Mouse (Mus musculus) hematopoietic stem cell, adult 5-6 weeks (primary cell): ENCODE measurements around the gene Nyap1. TPM values are rescaled to one million over a fixed set of nuclear protein-coding genes. Genes with fewer than 3 reads are reported as not detected.
"Not testable (repeated sequence)": the region's sequence is repeated elsewhere in the genome, so short reads cannot be mapped to it uniquely, and the experiment has no call there.

Source experiments
- ATAC-seq, 2 experiments: fragments of 125-278 bp in 1 of 2; replicated peaks in 1 of 2; 2 replicates each; pipeline ENCODE4 v1.8.0; 2016 to 2017; ENCODE audit warnings: inconsistent platforms in 2 of 2, mild to moderate bottlenecking in 2 of 2, moderate number of reproducible peaks in 2 of 2, low read depth in 1 of 2, moderate TSS enrichment in 1 of 2; ENCODE audit not compliant: low FRiP score in 2 of 2, poor library complexity in 2 of 2, severe bottlenecking in 2 of 2, insufficient read depth in 1 of 2, low TSS enrichment in 1 of 2
- total RNA-seq: library from RNA; stranded (forward); fragments of 172-1452, 232-1000 nt; gene quantifications from 2 replicates; pipeline ENCODE4 v1.2.3, GENCODE M21; 2017

Nyap1 gene
- total RNA-seq, 1 experiment from 2014 or later = 0.05 TPM

DNA sequence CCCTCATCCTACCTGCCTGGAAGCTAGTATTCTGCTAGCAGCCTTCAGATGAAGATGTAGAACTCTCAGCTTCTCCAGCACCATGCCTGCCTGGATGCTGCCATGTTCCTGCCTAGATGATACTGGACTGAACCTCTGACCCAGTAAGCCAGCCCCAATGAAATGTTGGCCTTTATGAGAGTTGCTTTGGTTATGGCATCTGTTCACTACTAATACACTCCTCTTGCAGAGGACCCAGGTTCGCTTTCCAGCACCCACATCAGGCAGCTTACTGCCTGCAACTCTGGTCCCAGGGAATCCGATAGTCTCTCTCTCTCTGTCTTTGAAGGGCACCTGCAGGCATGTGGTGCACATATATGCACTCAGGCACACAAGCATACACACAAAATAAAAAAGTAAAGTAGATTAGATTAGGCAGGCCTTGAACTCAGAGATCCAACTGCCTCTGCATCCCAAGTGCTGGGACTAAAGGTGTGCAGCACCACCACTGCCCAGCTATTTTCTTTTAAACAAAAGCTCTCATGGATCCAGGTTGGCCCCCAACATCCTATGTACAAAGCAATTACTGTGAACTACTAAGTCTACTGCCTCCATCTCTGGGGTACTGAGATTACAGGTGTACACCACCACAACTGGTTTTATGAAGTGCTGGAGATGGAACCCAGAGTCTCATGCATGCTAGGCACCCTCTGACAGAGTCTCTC lies 34.3 kb upstream of the Nyap1 start:
- no peak for ATAC-seq

- ATAC-seq = no peak
Observed at GRCm38 (mm10) chr5:137772755-137773154, 31.3 kb upstream of the Nyap1 start.

DNA sequence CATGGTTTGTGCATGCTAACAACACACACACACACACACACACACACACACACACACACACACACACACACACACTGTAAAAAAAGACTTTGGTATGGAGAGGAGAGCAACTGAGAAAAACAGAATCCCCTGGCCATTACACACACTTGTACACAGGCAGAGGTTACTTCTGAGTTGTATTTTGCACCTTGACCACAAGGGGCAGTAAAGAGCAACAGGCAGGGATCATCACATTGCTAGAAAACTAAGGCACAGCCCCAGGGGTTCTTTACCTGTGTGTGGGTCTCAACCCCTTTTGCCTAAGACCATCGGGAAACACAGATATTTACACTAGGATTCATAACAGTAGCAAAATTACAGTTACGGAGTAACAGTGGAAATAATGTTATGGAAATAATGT lies 29.3 kb upstream of the Nyap1 start:
- peak; percentile 69 to 84 for ATAC-seq

DNA sequence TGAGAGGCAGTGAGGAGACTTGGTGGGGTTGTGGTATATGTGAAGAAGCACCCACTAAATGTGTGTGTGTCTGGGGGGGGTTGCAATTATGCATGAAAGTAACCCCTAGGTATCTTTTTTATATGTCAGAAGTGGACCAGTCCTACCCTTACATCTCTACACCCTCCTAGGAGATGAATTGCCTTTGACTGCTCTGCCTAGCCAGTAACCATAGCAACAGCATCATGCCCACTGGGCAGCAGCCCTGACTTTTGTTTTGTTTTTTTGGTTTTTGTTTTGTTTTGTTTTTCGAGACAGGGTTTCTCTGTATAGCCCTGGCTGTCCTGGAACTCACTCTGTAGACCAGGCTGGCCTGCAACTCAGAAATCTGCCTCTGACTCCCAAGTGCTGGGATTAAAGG lies 27.1 kb upstream of the Nyap1 start:
- ATAC-seq = no peak

DNA sequence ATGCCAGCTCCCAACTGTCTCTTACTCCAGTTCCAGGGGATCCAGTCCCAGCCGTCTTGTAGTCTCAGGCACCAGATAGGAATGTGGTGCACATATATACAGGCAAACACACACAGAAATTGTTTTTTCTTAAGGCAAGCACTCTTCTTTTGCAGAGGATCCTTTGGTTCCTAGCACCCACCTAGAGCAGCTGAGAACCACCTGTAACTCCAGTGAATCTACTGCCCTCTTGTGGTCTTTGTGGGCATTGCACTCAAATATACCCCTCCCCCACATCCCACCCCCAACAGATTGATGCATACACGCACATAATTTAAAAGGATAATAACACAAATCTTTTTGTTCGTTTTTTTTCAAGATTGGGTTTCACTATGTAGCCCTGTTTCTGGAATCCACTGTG lies 24.9 kb upstream of the Nyap1 start:
- no peak for ATAC-seq

DNA sequence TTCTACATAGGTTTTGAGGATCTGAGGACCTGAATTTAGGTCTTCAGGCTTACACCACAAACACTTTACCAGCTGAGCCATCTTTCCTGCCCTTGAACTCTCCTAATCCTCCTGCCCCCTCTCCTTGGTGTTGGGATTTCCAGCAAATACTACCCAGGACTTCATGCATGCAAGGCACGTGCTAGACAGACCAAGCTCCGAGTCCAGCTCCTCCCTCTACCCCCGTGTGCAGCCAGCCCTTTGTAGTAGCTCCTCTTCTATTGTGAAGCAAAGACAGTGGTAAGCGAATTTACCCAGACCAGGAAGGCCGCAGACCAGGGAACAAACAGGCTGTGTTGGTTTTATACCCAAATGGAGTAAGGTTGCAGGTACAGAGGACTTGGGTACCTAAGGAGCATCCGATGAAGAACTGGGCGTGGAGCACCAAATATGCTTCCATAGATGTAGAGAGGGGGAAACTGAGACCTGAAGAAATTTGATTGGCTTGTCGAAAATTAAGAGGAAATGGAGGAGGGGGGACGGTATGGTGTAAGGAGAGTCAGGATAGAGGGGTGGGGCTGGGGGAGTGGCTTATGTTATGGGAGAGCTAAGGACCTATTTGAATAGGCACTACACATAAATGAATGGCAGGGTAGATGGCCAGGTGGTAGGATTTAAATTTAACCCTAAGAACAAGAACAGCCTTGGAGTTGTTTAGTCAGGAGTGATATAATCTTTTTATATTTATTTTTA lies 23.4 kb upstream of the Nyap1 start:
- no peak for ATAC-seq

GRCm38 (mm10) chr5:137759971-137760412 lies 18.6 kb upstream of the Nyap1 start:
- ATAC-seq = peak; percentile 77 to 87

DNA sequence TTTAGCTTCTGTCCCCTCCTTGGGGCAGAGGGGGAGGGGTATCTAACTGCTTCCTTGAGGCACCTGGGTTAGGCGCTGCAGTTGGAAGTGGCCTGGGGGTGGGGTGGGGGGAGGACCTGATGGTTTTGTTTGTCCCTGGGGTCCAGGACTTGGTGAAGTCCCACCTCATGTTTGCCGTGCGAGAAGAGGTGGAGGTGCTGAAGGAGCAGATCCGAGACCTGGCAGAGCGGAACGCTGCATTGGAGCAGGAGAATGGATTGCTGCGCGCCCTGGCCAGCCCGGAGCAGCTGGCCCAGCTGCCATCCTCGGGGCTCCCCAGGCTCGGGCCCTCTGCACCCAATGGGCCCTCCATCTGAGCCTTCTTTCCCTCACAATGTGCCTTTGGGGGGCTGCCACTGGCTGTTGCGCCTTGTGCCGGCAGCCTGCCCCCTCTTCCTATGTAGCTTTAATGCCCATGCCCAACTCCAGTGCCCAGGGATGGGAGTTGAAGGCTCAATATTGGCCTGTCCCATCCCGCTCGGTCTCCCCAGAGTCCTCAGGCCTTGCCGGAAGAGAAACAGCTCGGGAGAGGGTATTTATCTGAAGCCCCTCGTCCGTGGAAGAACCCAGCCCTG lies 17.6 kb upstream of the Nyap1 start:
- ATAC-seq = no peak

GRCm38 (mm10) chr5:137757887-137758286 lies 16.5 kb upstream of the Nyap1 start:
- ATAC-seq = no peak

- ATAC-seq = peak; percentile 72 to 77; a peak in 3 of 4 replicates
Observed at GRCm38 (mm10) chr5:137756882-137757661, 15.7 kb upstream of the Nyap1 start.

GRCm38 (mm10) chr5:137756106-137756505 lies 14.7 kb upstream of the Nyap1 start:
- ATAC-seq = no peak

- no peak for ATAC-seq
Observed at GRCm38 (mm10) chr5:137755425-137755824, 14.0 kb upstream of the Nyap1 start.

- ATAC-seq = no peak
Observed at GRCm38 (mm10) chr5:137753111-137753832, 11.9 kb upstream of the Nyap1 start.

DNA sequence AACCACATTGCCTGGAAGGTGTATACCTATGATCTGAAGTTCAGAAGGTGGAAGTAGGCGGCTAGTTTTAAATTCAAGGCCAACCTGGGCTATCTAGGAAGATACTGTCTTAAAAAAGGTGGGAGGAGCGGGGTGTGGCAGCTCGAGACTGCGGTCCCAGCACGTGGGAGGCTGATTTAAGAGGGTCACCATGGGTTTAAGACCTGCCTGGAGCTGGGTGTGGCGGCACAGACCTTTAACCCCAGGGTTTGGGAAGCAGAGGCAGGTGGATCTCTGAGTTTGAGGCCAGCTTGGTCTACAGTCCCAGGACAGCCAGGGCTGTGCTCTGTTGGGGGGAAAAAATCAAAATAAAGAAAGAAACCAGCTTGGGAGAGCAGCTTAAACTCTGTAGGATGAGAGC lies 10.6 kb upstream of the Nyap1 start:
- ATAC-seq = no peak

DNA sequence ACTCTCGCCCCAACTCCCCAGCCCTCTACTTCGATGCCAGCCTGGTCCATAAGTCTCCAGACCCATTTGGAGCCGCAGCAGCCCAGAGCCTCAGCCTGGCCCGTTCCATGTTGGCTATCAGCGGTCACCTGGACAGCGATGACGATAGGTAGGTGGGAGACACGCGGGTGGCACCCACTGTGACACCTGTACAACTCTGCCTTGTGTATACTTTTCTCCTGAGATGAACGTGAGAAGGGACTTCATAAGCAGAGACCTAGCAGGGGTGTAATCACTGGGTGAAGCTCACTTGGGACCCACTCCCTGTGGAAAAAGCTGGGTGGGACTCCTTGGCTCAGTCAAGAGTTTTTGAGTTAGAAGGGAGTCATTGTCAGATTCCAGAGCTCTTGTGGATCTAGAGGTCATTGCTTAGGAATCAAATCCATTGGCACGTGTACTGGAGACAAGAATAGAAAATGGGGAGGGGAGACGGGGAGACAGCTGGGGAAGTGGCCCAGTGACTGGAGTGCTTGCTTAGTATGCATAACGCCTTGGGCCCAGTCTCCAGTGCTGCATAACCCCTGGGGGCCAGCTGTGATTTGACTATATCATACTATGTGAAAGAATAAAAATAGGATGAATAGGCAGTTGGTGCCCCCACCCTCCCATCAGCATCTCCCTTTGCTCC lies 9.9 kb upstream of the Nyap1 start:
- no peak for ATAC-seq

GRCm38 (mm10) chr5:137750212-137750611 lies 8.8 kb upstream of the Nyap1 start:
- not testable (repeated sequence) for ATAC-seq
